Mouse (Mus musculus): ENCODE data around the gene Eef1a1.

- no peak for TF ChIP-seq CTCF (IDR thresholded peaks at IDR 0.05; ENCODE audit: insufficient read depth, low read length)
- no peak for TF ChIP-seq POLR2A (IDR thresholded peaks at IDR 0.05; ENCODE audit: borderline replicate concordance, extremely low read depth, low read depth, low read length)
Observed at GRCm38 (mm10) chr9:78439426-78439825, 49.5 kb downstream of the Eef1a1 start.

All from lung, adult 2 months (tissue).